Mouse (Mus musculus) c-Kit-negative CD71-positive TER-119-positive erythroid progenitor cells, embryonic 14.5 days (primary cell): Measurements from ENCODE around the gene Cacna1d.

Source experiments
- DNase-seq: peaks from one replicate; pipeline ENCODE4 v3.0.0-alpha.2; 2013; ENCODE audit warnings: low read depth, low spot score

The Cacna1d gene

GRCm38 (mm10) chr14:30459891-30460523 lies 31.2 kb downstream of the Cacna1d start:
- peak; percentile 31 for DNase-seq

- no peak for DNase-seq
These were observed 32.4 kb downstream of the Cacna1d start for GRCm38 (mm10) chr14:30458820-30459219.

- no peak for DNase-seq
These were observed 33.4 kb downstream of the Cacna1d start for GRCm38 (mm10) chr14:30457897-30458296.

GRCm38 (mm10) chr14:30457436-30457835 lies 33.8 kb downstream of the Cacna1d start:
- no peak for DNase-seq

GRCm38 (mm10) chr14:30455801-30456595 lies 35.3 kb downstream of the Cacna1d start:
- DNase-seq: no peak

GRCm38 (mm10) chr14:30439915-30440314 lies 51.3 kb downstream of the Cacna1d start:
- DNase-seq: no peak

- DNase-seq: no peak
These were observed 55.9 kb downstream of the Cacna1d start for GRCm38 (mm10) chr14:30435316-30435715.

GRCm38 (mm10) chr14:30430446-30430845 lies 60.8 kb downstream of the Cacna1d start:
- DNase-seq: no peak

- no peak for DNase-seq
These were observed 61.2 kb downstream of the Cacna1d start for GRCm38 (mm10) chr14:30430026-30430425.

GRCm38 (mm10) chr14:30429606-30430005 lies 61.6 kb downstream of the Cacna1d start:
- no peak for DNase-seq

- no peak for DNase-seq
These were observed 62.5 kb downstream of the Cacna1d start for GRCm38 (mm10) chr14:30428757-30429156.

GRCm38 (mm10) chr14:30425876-30426275 lies 65.4 kb downstream of the Cacna1d start:
- no peak for DNase-seq

- no peak for DNase-seq
These were observed 66.1 kb downstream of the Cacna1d start for GRCm38 (mm10) chr14:30425175-30425574.

GRCm38 (mm10) chr14:30424638-30425037 lies 66.6 kb downstream of the Cacna1d start:
- DNase-seq: no peak

- DNase-seq: no peak
These were observed 68.7 kb downstream of the Cacna1d start for GRCm38 (mm10) chr14:30422376-30423140.

GRCm38 (mm10) chr14:30419458-30419857 lies 71.8 kb downstream of the Cacna1d start:
- no peak for DNase-seq

GRCm38 (mm10) chr14:30419046-30419445 lies 72.2 kb downstream of the Cacna1d start:
- no peak for DNase-seq

GRCm38 (mm10) chr14:30415830-30416229 lies 75.4 kb downstream of the Cacna1d start:
- DNase-seq: no peak

GRCm38 (mm10) chr14:30414131-30414530 lies 77.1 kb downstream of the Cacna1d start:
- DNase-seq: no peak

GRCm38 (mm10) chr14:30409331-30409730 lies 81.9 kb downstream of the Cacna1d start:
- DNase-seq: no peak

GRCm38 (mm10) chr14:30405456-30406225 lies 85.6 kb downstream of the Cacna1d start:
- no peak for DNase-seq

- DNase-seq: no peak
These were observed 112.9 kb downstream of the Cacna1d start for GRCm38 (mm10) chr14:30378306-30378705.
